ENCODE assay signal across 26 mouse cellular contexts in genomic region chrX:163151970-163152369, GRCm38 (mm10).
DNase-seq lines count a peak whose midpoint lies in the region; ATAC-seq and TF ChIP-seq lines count a peak whose summit lies in the region.
"Had no signal": no experiment of that assay in that cellular context is flagged by ENCODE, and none has a peak within 500 bp of the region (broad histone marks: within the 10 kb centered on the region; RNA-seq: fewer than 3 reads in every experiment).

No protein-coding gene starts in this region.

- no peak overlapping the region for H3K9ac ChIP-seq in lung, postnatal 0 days (replicated peaks; ENCODE audit: low read depth)
- H3K9ac ChIP-seq in intestine, postnatal 0 days (ENCODE audit: low read depth, low read length), result no peak overlapping the region
- H3K9ac ChIP-seq: embryonic facial prominence, embryonic 13.5 days; forebrain, embryonic 12.5 days; forebrain, embryonic 15.5 days; heart, embryonic 13.5 days; hindbrain, embryonic 12.5 days; hindbrain, embryonic 15.5 days had no signal

- no peaks in the 10 kb centered on the region for H3K9me3 ChIP-seq in lung, postnatal 0 days (ENCODE audit: low read length)
- no peaks in the 10 kb centered on the region for H3K9me3 ChIP-seq in intestine, postnatal 0 days (ENCODE audit: control insufficient read depth)
- H3K9me3 ChIP-seq: embryonic facial prominence, embryonic 10.5 days; embryonic facial prominence, embryonic 13.5 days; forebrain, embryonic 12.5 days; forebrain, embryonic 15.5 days; heart, embryonic 10.5 days; heart, embryonic 13.5 days; hindbrain, embryonic 12.5 days; hindbrain, embryonic 15.5 days had no signal

- no peak for TF ChIP-seq CTCF in embryonic fibroblast, embryonic 13.5 days (IDR thresholded peaks at IDR 0.05; ENCODE audit: borderline replicate concordance, insufficient read depth, low read length)
- no peak for TF ChIP-seq CTCF in lung, postnatal 0 days (IDR thresholded peaks at IDR 0.05)
- no peak for TF ChIP-seq CTCF in intestine, postnatal 0 days (IDR thresholded peaks at IDR 0.05; ENCODE audit: low read depth)

- peak overlapping the region; percentile 47; the same call in 1 of the 2 replicates for H3K27ac ChIP-seq in embryonic fibroblast, embryonic 13.5 days (ENCODE audit: insufficient read depth, low read length)
- no peak overlapping the region for H3K27ac ChIP-seq in lung, postnatal 0 days (ENCODE audit: low read length)
- no peak overlapping the region for H3K27ac ChIP-seq in intestine, postnatal 0 days (ENCODE audit: low read depth, low read length)
- H3K27ac ChIP-seq: embryonic facial prominence, embryonic 10.5 days; embryonic facial prominence, embryonic 13.5 days; forebrain, embryonic 12.5 days; forebrain, embryonic 15.5 days; heart, adult 2 months; heart, embryonic 10.5 days; heart, embryonic 13.5 days; hindbrain, embryonic 12.5 days; hindbrain, embryonic 15.5 days had no signal

- no peaks in the 10 kb centered on the region for H3K27me3 ChIP-seq in lung, postnatal 0 days (replicated peaks; ENCODE audit: insufficient read depth, low read length)
- H3K27me3 ChIP-seq in intestine, postnatal 0 days (replicated peaks; ENCODE audit: control insufficient read depth, insufficient read depth, low read length), result no peaks in the 10 kb centered on the region
- H3K27me3 ChIP-seq: forebrain, embryonic 15.5 days; heart, embryonic 13.5 days; Patski had no signal

- no peak for TF ChIP-seq EP300 in lung, postnatal 0 days (IDR thresholded peaks at IDR 0.05)

- no peaks in the 10 kb centered on the region for H3K36me3 ChIP-seq in lung, postnatal 0 days (ENCODE audit: insufficient read depth, low read length)
- H3K36me3 ChIP-seq in intestine, postnatal 0 days (ENCODE audit: control insufficient read depth, insufficient read depth), result no peaks in the 10 kb centered on the region
- H3K36me3 ChIP-seq: embryonic facial prominence, embryonic 10.5 days; embryonic facial prominence, embryonic 13.5 days; forebrain, embryonic 12.5 days; forebrain, embryonic 15.5 days; heart, embryonic 10.5 days; heart, embryonic 13.5 days; hindbrain, embryonic 12.5 days; hindbrain, embryonic 15.5 days had no signal

- H3K4me1 ChIP-seq in embryonic fibroblast, embryonic 13.5 days (ENCODE audit: control insufficient read depth, insufficient read depth, low read length), result no peaks in the 10 kb centered on the region
- H3K4me1 ChIP-seq in lung, postnatal 0 days (ENCODE audit: insufficient read depth, low read depth, low read length), result no peaks in the 10 kb centered on the region
- no peaks in the 10 kb centered on the region for H3K4me1 ChIP-seq in intestine, postnatal 0 days (replicated peaks; ENCODE audit: control insufficient read depth, insufficient read depth, low read length)
- H3K4me1 ChIP-seq: embryonic facial prominence, embryonic 10.5 days; embryonic facial prominence, embryonic 13.5 days; forebrain, embryonic 12.5 days; forebrain, embryonic 15.5 days; heart, embryonic 10.5 days; heart, embryonic 13.5 days; hindbrain, embryonic 12.5 days; hindbrain, embryonic 15.5 days had no signal

- H3K4me3 ChIP-seq in embryonic fibroblast, embryonic 13.5 days (ENCODE audit: insufficient read depth, low read length), result no peak overlapping the region
- no peak overlapping the region for H3K4me3 ChIP-seq in lung, postnatal 0 days (ENCODE audit: low read depth, low read length)
- H3K4me3 ChIP-seq in intestine, postnatal 0 days (ENCODE audit: low read depth, low read length), result no peak overlapping the region
- H3K4me3 ChIP-seq: embryonic facial prominence, embryonic 10.5 days; embryonic facial prominence, embryonic 13.5 days; forebrain, embryonic 12.5 days; forebrain, embryonic 15.5 days; heart, adult 2 months; heart, embryonic 10.5 days; heart, embryonic 13.5 days; hindbrain, embryonic 12.5 days; hindbrain, embryonic 15.5 days had no signal

- 43% methylated on average over 2 of the region's 2 CpGs for WGBS in lung, postnatal 0 days
- 51% methylated on average over 2 of the region's 2 CpGs for WGBS in intestine, postnatal 0 days

- TF ChIP-seq POLR2A in embryonic fibroblast, embryonic 13.5 days (IDR thresholded peaks at IDR 0.05; ENCODE audit: low read depth, low read length), result no peak

- DNase-seq in A20 (ENCODE audit: low read depth, low spot score), result peak; percentile 13
- DNase-seq in lung, postnatal 0 days (ENCODE audit: low spot score), result no peak
- no peak for DNase-seq in spleen, adult 12 weeks (ENCODE audit: low spot score)
- DNase-seq: adrenal gland, postnatal 10 days; adrenal gland, postnatal 36 days; cerebellum, adult 18-20 months; cerebellum, adult 9-10 months; cerebellum, postnatal 14 days; embryo, embryonic 11 days; gastrocnemius, postnatal 25 days; heart, adult 2 months; heart, postnatal 14 days; heart, postnatal 4 days had no signal

- H3K4me2 ChIP-seq in lung, postnatal 0 days (replicated peaks; ENCODE audit: low read depth, low read length), result no peak overlapping the region
- H3K4me2 ChIP-seq in intestine, postnatal 0 days (replicated peaks; ENCODE audit: low read depth), result no peak overlapping the region
- H3K4me2 ChIP-seq: embryonic facial prominence, embryonic 13.5 days; forebrain, embryonic 12.5 days; forebrain, embryonic 15.5 days; heart, embryonic 13.5 days; hindbrain, embryonic 12.5 days; hindbrain, embryonic 15.5 days had no signal

- peak; percentile 69 for ATAC-seq in megakaryocyte, adult 5-6 weeks (ENCODE audit: poor library complexity, severe bottlenecking)
- no peak for ATAC-seq in lung, postnatal 0 days
- no peak for ATAC-seq in monocyte, adult 5-6 weeks (replicated peaks; ENCODE audit: insufficient number of reproducible peaks, low FRiP score, low TSS enrichment, poor library complexity, severe bottlenecking)
- ATAC-seq in intestine, postnatal 0 days, result no peak
- ATAC-seq: forebrain, embryonic 15.5 days; Patski had no signal
